In genomic region chr8:108885450-108885849, GRCm38 (mm10) we compare ENCODE assay signal across 9 mouse cellular contexts.
DNase-seq lines count a peak whose midpoint lies in the region; ATAC-seq lines count a peak whose summit lies in the region.
"Had no signal": no experiment of that assay in that cellular context is flagged by ENCODE, and none has a peak within 500 bp of the region (broad histone marks: within the 10 kb centered on the region; RNA-seq: fewer than 3 reads in every experiment).

No protein-coding gene starts in this region.

- DNase-seq in heart, adult 11 months, result peak; percentile 93
- no peak for DNase-seq in heart, postnatal 4 days
- DNase-seq in kidney, adult 8-10 months, result peak; percentile 26 to 56
- DNase-seq in midbrain, embryonic 14.5 days, result no peak
- DNase-seq in c-Kit-positive CD71-positive TER-119-positive erythroid progenitor cells, embryonic 14.5 days (ENCODE audit: low spot score), result no peak
- DNase-seq in thymus, postnatal 0 days (ENCODE audit: low spot score), result no peak
- no peak for DNase-seq in right cerebral cortex, postnatal 10 days (ENCODE audit: low spot score in 2 of 2)

- H3K4me1 ChIP-seq in embryonic facial prominence, embryonic 15.5 days, result peaks cover 37% of the 10 kb centered on the region
- H3K4me1 ChIP-seq in midbrain, embryonic 14.5 days (ENCODE audit: control insufficient read depth, insufficient read depth, low read length), result peaks cover 51% of the 10 kb centered on the region

- H3K36me3 ChIP-seq in embryonic facial prominence, embryonic 15.5 days, result no peaks in the 10 kb centered on the region
- H3K36me3 ChIP-seq in midbrain, embryonic 14.5 days (ENCODE audit: control insufficient read depth, insufficient read depth, low read length), result no peaks in the 10 kb centered on the region

- no peaks in the 10 kb centered on the region for H3K9me3 ChIP-seq in embryonic facial prominence, embryonic 15.5 days (replicated peaks)
- H3K9me3 ChIP-seq in midbrain, embryonic 14.5 days (ENCODE audit: control insufficient read depth, low read length), result no peaks in the 10 kb centered on the region

- no peak overlapping the region for H3K9ac ChIP-seq in embryonic facial prominence, embryonic 15.5 days
- H3K9ac ChIP-seq in midbrain, embryonic 14.5 days (replicated peaks; ENCODE audit: low read length), result peak overlapping the region; percentile 12; the same call in 1 of the 2 replicates

- peak overlapping the region; percentile 25; the same call in 1 of the 2 replicates for H3K27ac ChIP-seq in embryonic facial prominence, embryonic 15.5 days (replicated peaks)
- peak overlapping the region; percentile 76 for H3K27ac ChIP-seq in midbrain, embryonic 14.5 days (replicated peaks; ENCODE audit: low read depth, low read length)
- H3K27ac ChIP-seq: macrophage had no signal

- H3K4me2 ChIP-seq in embryonic facial prominence, embryonic 15.5 days (replicated peaks), result no peak overlapping the region
- no peak overlapping the region; the same call in 1 of the 2 replicates for H3K4me2 ChIP-seq in midbrain, embryonic 14.5 days (ENCODE audit: low read length)

- no peak overlapping the region for H3K4me3 ChIP-seq in embryonic facial prominence, embryonic 15.5 days (replicated peaks)
- H3K4me3 ChIP-seq in midbrain, embryonic 14.5 days (replicated peaks; ENCODE audit: low read depth, low read length), result no peak overlapping the region

- no peaks in the 10 kb centered on the region for H3K27me3 ChIP-seq in embryonic facial prominence, embryonic 15.5 days
- no peaks in the 10 kb centered on the region for H3K27me3 ChIP-seq in midbrain, embryonic 14.5 days (ENCODE audit: control insufficient read depth, insufficient read depth, low read length)

- ATAC-seq in embryonic facial prominence, embryonic 15.5 days (ENCODE audit: insufficient number of reproducible peaks, low FRiP score, low TSS enrichment, low read depth), result no peak; the same call in 1 of the 2 replicates
- ATAC-seq in midbrain, embryonic 14.5 days (ENCODE audit: low FRiP score, low TSS enrichment), result no peak

- 70% methylated on average over 14 of the region's 14 CpGs for WGBS in embryonic facial prominence, embryonic 15.5 days
- WGBS in midbrain, embryonic 14.5 days, result 61% methylated on average over 14 of the region's 14 CpGs

Comparison
In these comparisons a context has a peak if more than half of its experiments do, and no peak if none do; other contexts are left out.
1. DNase-seq: peak in heart, adult 11 months (single experiment) and kidney, adult 8-10 months (2 of 2); none in heart, postnatal 4 days (single experiment), midbrain, embryonic 14.5 days (single experiment), c-Kit-positive CD71-positive TER-119-positive erythroid progenitor cells, embryonic 14.5 days (single experiment), thymus, postnatal 0 days (single experiment) and right cerebral cortex, postnatal 10 days (0 of 2).